Mouse (Mus musculus) thymus, adult 2 months (tissue): Measurements from ENCODE around the gene Klc3. TPM values are rescaled to one million over a fixed set of nuclear protein-coding genes. Genes with fewer than 3 reads are reported as not detected.
A peak's percentile ranks its signal among the peaks of the same experiment; 100 is the strongest.

Experiments used
- DNase-seq: peaks from one replicate; pipeline ENCODE4 v3.0.0; 2021
- H3K27ac ChIP-seq: fragments of 200-500 bp; 2 replicates; pipeline ENCODE4 v1.5.1; 2012; ENCODE audit warnings: low read length, control low read depth; ENCODE audit not compliant: control insufficient read depth, insufficient read depth
- H3K27me3 ChIP-seq: fragments of 200-500 bp; 2 replicates; pipeline ENCODE4 v1.6.1; 2012; ENCODE audit warnings: mild to moderate bottlenecking, low read length, moderate library complexity, mixed read lengths; ENCODE audit not compliant: control insufficient read depth, insufficient read depth
- H3K36me3 ChIP-seq: fragments of 200-500 bp; 2 replicates; pipeline ENCODE4 v1.6.1; 2012; ENCODE audit warnings: mild to moderate bottlenecking, low read length, moderate library complexity; ENCODE audit not compliant: control insufficient read depth, insufficient read depth
- H3K4me1 ChIP-seq: fragments of 200-500 bp; replicated peaks from 2 replicates; pipeline ENCODE4 v1.6.1; 2012; ENCODE audit warnings: low read length; ENCODE audit not compliant: control insufficient read depth, insufficient read depth
- H3K4me3 ChIP-seq: fragments of 200-500 bp; 2 replicates; pipeline ENCODE4 v1.5.1; 2012; ENCODE audit warnings: mild to moderate bottlenecking, low read length, control low read depth, moderate library complexity; ENCODE audit not compliant: control insufficient read depth, insufficient read depth
- CTCF ChIP-seq: fragments of 200-500 bp; IDR thresholded peaks from 2 replicates; pipeline ENCODE4 v1.5.1; 2012; ENCODE audit warnings: mild to moderate bottlenecking, control low read depth, low read length, moderate library complexity, borderline replicate concordance; ENCODE audit not compliant: control insufficient read depth, poor library complexity, insufficient read depth; ENCODE audit errors: extremely low read depth
- POLR2A ChIP-seq: fragments of 200-500 bp; IDR thresholded peaks from 2 replicates; pipeline ENCODE4 v1.6.1; 2012; ENCODE audit warnings: mild to moderate bottlenecking, low read length, control low read depth, moderate library complexity; ENCODE audit not compliant: control insufficient read depth, poor library complexity, insufficient read depth; ENCODE audit errors: extremely low read depth
- WGBS: fragments of 180-500 bp; shearing (Covaris S2); methylation state at CpG from one replicate; pipeline ENCODE4 v1.1.7; 2018; 5-methylcytosine and 5-hydroxymethylcytosine counted together
- polyA plus RNA-seq: library from polyadenylated mRNA; depleted of rRNA; stranded (reverse); fragments of >200 nt; gene quantifications from 2 replicates; pipeline ENCODE4 v1.2.3, GENCODE M21; 2012

The Klc3 gene
- polyA plus RNA-seq, 1 experiment: 87.0 TPM

DNA sequence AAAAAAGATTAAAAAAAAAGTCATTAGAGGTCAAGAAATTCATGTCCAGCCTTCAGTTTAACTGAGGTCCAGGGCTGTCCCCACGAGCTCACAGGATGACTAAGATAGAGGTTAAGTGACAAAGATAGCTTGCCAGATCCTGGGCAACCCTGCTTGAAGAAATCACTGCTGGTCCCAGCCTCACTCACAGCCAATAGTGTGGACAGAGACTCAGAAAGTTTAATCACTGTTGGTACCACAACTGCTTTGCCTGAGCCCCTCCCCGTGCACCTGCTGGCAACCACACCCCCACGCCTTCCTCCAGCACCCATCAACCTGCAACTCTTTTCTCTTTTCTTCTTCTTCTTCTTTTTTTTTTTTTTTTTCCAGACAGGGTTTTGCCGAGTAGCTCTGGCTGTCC lies 20.1 kb upstream of the Klc3 start:
- no peaks in the 10 kb centered on the region for H3K27me3 ChIP-seq
- peaks cover 15% of the 10 kb centered on the region for H3K4me1 ChIP-seq
- no peak overlapping the region for H3K4me3 ChIP-seq
- 48% methylated on average over 4 of the region's 4 CpGs for WGBS
- TF ChIP-seq CTCF: no peak
- no peak for TF ChIP-seq POLR2A
- no peak for DNase-seq
- no peak overlapping the region for H3K27ac ChIP-seq
- peaks cover 14% of the 10 kb centered on the region for H3K36me3 ChIP-seq

DNA sequence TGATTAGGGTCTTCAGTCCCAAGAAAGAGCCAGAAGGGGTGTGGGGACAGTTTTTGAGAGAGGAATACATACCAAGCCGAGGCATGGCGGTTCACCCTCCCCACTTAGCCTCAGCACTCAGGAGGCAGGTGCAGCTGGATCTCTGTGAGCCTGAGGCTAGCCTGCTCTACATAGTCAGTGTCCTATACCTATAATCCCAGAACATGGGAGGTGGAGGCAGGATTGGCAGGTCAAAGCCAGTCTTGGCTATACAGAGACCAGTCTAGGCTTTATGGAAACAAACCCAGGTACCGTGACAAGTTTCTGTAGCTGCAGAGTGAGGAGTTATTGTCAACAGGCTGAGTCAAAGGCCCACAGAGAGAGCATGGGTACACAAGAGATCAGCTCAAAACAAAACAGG lies 19.2 kb upstream of the Klc3 start:
- Histone ChIP-seq H3K27me3 (no peaks in the 10 kb centered on the region), H3K4me1 (peaks cover 15% of the 10 kb centered on the region), H3K4me3 (no peak overlapping the region), H3K36me3 (peaks cover 11% of the 10 kb centered on the region), H3K27ac (no peak overlapping the region)
- no peak for DNase-seq
- TF ChIP-seq CTCF: no peak
- no peak for TF ChIP-seq POLR2A
- WGBS: 93% methylated on average over 3 of the region's 3 CpGs

DNA sequence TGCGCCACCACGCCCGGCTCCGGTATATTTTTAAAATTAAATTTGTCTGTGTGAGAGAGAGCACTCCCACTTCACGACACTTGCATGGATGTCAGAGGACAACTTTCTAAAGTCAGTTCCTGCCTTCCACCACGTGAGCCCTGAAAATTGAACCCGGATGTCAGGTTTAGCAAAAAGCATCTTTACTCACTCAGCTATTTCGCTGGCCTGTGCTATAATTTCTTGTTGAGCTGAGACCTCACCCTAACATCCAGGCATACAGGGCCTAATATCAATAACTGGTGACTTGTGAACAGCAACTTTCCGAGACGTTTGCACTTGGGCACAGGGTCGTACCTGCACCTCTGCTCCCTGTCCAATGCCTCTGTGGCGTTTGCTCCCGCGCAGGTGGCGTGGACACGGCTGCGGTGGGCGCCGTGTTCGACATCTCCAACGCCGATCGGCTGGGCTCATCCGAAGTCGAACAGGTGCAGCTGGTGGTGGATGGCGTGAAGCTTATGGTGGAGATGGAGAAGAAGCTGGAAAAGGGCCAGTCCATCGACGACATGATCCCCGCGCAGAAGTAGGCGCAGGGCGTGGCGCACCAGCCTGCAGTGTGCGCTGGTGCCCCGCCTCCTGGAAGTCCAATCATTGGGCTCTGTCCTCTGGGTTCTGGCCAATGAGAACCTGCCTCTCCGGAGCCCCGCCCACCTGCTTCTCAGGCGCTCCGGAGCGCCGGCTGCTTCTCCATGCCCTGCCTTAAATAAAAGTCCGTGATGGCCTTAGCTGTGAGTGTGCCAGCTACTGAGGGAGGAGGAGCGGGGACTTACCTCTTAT lies 17.1 kb upstream of the Klc3 start:
- peak; percentile 91 for DNase-seq
- TF ChIP-seq POLR2A: no peak
- no peak; the same call in 1 of the 2 replicates for TF ChIP-seq CTCF
- peaks cover 20% of the 10 kb centered on the region for H3K4me1 ChIP-seq
- H3K27ac ChIP-seq: no peak overlapping the region
- WGBS: 11% methylated on average over 43 of the region's 43 CpGs
- H3K36me3 ChIP-seq: peaks cover 3% of the 10 kb centered on the region; the same call in 1 of the 2 replicates
- H3K4me3 ChIP-seq: peak overlapping the region; percentile 58
- H3K27me3 ChIP-seq: no peaks in the 10 kb centered on the region

DNA sequence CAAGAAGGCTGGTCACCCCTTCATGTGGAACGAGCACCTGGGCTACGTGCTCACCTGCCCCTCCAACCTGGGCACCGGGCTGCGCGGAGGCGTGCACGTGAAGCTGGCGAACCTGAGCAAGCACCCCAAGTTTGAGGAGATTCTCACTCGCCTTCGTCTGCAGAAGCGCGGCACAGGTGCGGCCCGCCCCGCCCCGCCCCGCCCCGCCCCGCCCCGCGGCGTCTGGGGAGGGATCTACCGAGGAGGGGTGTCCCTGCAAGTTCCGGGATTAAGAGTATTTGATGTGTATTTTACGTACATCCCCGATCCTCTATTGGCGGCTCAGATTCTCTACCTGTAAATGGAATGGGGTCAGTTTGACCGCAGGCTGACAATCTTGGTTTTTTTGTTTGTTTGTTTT lies 16.2 kb upstream of the Klc3 start:
- 7% methylated on average over 28 of the region's 28 CpGs for WGBS
- TF ChIP-seq POLR2A (no peak), CTCF (no peak)

DNA sequence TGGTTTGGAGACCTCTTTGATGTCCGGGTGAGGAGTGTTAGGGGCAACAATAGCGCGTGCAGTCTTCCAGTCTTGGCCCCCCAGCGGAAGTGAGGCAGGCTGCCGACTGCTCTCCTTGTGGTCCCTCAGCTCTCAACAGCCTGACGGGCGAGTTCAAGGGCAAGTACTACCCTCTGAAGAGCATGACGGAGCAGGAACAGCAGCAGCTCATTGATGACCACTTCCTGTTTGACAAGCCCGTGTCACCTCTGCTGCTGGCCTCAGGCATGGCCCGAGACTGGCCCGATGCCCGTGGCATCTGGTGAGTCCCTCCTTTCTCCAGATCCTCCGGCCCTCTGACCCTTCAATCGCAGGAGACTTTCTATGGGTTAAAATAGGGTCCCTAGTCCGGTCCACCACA lies 12.7 kb upstream of the Klc3 start:
- 35% methylated on average over 15 of the region's 15 CpGs for WGBS
- H3K4me3 ChIP-seq: no peak overlapping the region
- H3K36me3 ChIP-seq: no peaks in the 10 kb centered on the region
- DNase-seq: no peak
- no peak overlapping the region for H3K27ac ChIP-seq
- no peaks in the 10 kb centered on the region for H3K27me3 ChIP-seq
- peaks cover 20% of the 10 kb centered on the region for H3K4me1 ChIP-seq
- TF ChIP-seq POLR2A (no peak), CTCF (no peak)

More for the DNA sequence above, 16.2 kb upstream of the Klc3 start:
- Histone ChIP-seq H3K27me3 (no peaks in the 10 kb centered on the region), H3K36me3 (no peaks in the 10 kb centered on the region), H3K4me1 (peaks cover 20% of the 10 kb centered on the region), H3K27ac (no peak overlapping the region), H3K4me3 (no peak overlapping the region)
- no peak for DNase-seq

DNA sequence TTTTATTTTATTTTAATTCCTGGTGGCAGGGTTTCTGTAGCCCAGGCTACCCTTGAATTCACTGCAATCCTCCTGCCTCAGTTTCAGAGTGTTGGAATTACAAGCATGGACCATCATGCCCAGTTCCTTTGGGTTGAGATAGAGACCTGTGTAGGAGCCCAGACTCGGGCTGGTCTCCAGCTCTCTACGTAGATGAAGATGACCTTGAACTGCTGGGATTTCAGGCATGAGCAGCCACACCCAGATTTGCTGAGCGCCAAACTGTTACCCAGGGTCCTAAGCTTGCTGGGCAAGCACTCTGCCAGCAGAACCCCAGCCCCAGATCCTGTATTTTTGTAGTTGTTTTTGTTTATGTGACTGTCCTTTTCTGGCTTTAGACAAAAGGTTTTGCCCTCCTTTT lies 9.6 kb upstream of the Klc3 start:
- 95% methylated on average over 3 of the region's 3 CpGs for WGBS
- no peak for TF ChIP-seq POLR2A
- TF ChIP-seq CTCF: no peak
- no peaks in the 10 kb centered on the region for H3K36me3 ChIP-seq
- no peak overlapping the region for H3K4me3 ChIP-seq
- H3K27ac ChIP-seq: no peak overlapping the region
- peaks cover 5% of the 10 kb centered on the region for H3K4me1 ChIP-seq
- H3K27me3 ChIP-seq: no peaks in the 10 kb centered on the region
- DNase-seq: no peak
